Mouse (Mus musculus) kidney, adult 2 months (tissue): ENCODE measurements around the gene Znhit6. TPM values are rescaled to one million over a fixed set of nuclear protein-coding genes. Genes with fewer than 3 reads are reported as not detected.
A peak's percentile ranks its signal among the peaks of the same experiment; 100 is the strongest.

Source experiments
- DNase-seq: peaks from one replicate; pipeline ENCODE4 v3.0.0; 2021
- H3K27ac ChIP-seq: fragments of 200-500 bp; 2 replicates; pipeline ENCODE4 v1.5.1; 2012; ENCODE audit warnings: low read depth, low read length, control low read depth, inconsistent platforms; ENCODE audit not compliant: insufficient read depth
- H3K27me3 ChIP-seq: fragments of 200-500 bp; replicated peaks from 2 replicates; pipeline ENCODE4 v1.6.1; 2012; ENCODE audit warnings: mild to moderate bottlenecking, moderate library complexity, low read length, inconsistent platforms; ENCODE audit not compliant: control insufficient read depth, insufficient read depth
- H3K36me3 ChIP-seq: fragments of 200-500 bp; 2 replicates; pipeline ENCODE4 v1.6.1; 2012; ENCODE audit warnings: mild to moderate bottlenecking, moderate library complexity, low read length, inconsistent platforms; ENCODE audit not compliant: control insufficient read depth, insufficient read depth
- H3K4me1 ChIP-seq: fragments of 200-500 bp; 2 replicates; pipeline ENCODE4 v1.6.1; 2011; ENCODE audit warnings: low read length; ENCODE audit not compliant: control insufficient read depth, insufficient read depth
- H3K4me3 ChIP-seq: fragments of 200-500 bp; 2 replicates; pipeline ENCODE4 v1.5.1; 2011; ENCODE audit warnings: mild to moderate bottlenecking, low read depth, low read length, control low read depth; ENCODE audit not compliant: insufficient read depth
- CTCF ChIP-seq: fragments of 200-500 bp; conservative IDR thresholded peaks from 2 replicates; pipeline ENCODE4 v1.5.1; 2011; ENCODE audit warnings: low read depth, mild to moderate bottlenecking, control low read depth, low read length, moderate library complexity, mixed read lengths; ENCODE audit not compliant: insufficient read depth, insufficient read length
- POLR2A ChIP-seq: fragments of 200-500 bp; IDR thresholded peaks from one replicate; pipeline ENCODE4 v1.6.1; 2011; ENCODE audit warnings: low read depth, low read length, control low read depth
- WGBS: fragments of 180-500 bp; shearing (Covaris S2); methylation state at CpG from one replicate; pipeline ENCODE4 v1.1.7; 2018; 5-methylcytosine and 5-hydroxymethylcytosine counted together
- polyA plus RNA-seq: library from polyadenylated mRNA; depleted of rRNA; stranded (reverse); fragments of >200 nt; gene quantifications from 2 replicates; pipeline ENCODE4 v1.2.3, GENCODE M21; 2012

Znhit6 gene
- polyA plus RNA-seq, 1 experiment = 4.2 TPM

- Histone ChIP-seq H3K27ac (peak overlapping the region; percentile 62; the same call in 1 of the 2 replicates), H3K4me3 (no peak overlapping the region), H3K4me1 (peaks cover 22% of the 10 kb centered on the region)
Measured at GRCm38 (mm10) chr3:145634002-145634710, 58.2 kb downstream of the Znhit6 start.

GRCm38 (mm10) chr3:145640170-145640569 is 64.2 kb downstream of the Znhit6 start:
- DNase-seq = no peak
- no peaks in the 10 kb centered on the region for H3K36me3 ChIP-seq
- H3K27me3 ChIP-seq = no peaks in the 10 kb centered on the region
- H3K27ac ChIP-seq = no peak overlapping the region
- H3K4me3 ChIP-seq = no peak overlapping the region
- no peak for TF ChIP-seq CTCF
- no peak for TF ChIP-seq POLR2A
- 87% methylated on average over 4 of the region's 4 CpGs for WGBS
- no peaks in the 10 kb centered on the region for H3K4me1 ChIP-seq

More at GRCm38 (mm10) chr3:145634002-145634710, 58.2 kb downstream of the Znhit6 start:
- no peak; the same call in 1 of the 2 replicates for TF ChIP-seq CTCF
- TF ChIP-seq POLR2A = no peak
- Histone ChIP-seq H3K36me3 (no peaks in the 10 kb centered on the region), H3K27me3 (no peaks in the 10 kb centered on the region)
- peak; percentile 90 for DNase-seq
- 41% methylated on average over 14 of the region's 14 CpGs for WGBS

GRCm38 (mm10) chr3:145640583-145640982 is 64.6 kb downstream of the Znhit6 start:
- Histone ChIP-seq H3K27ac (no peak overlapping the region), H3K4me1 (no peaks in the 10 kb centered on the region), H3K36me3 (no peaks in the 10 kb centered on the region), H3K27me3 (no peaks in the 10 kb centered on the region), H3K4me3 (no peak overlapping the region)
- WGBS = 76% methylated on average over 4 of the region's 4 CpGs
- DNase-seq = no peak
- TF ChIP-seq POLR2A (no peak), CTCF (no peak)

GRCm38 (mm10) chr3:145641036-145641685 is 65.2 kb downstream of the Znhit6 start:
- DNase-seq = no peak

GRCm38 (mm10) chr3:145641878-145642277 is 65.9 kb downstream of the Znhit6 start:
- TF ChIP-seq POLR2A (no peak), CTCF (no peak)

More at GRCm38 (mm10) chr3:145641036-145641685, 65.2 kb downstream of the Znhit6 start:
- 85% methylated on average over 5 of the region's 5 CpGs for WGBS
- Histone ChIP-seq H3K36me3 (no peaks in the 10 kb centered on the region), H3K27me3 (no peaks in the 10 kb centered on the region), H3K4me3 (no peak overlapping the region), H3K27ac (no peak overlapping the region), H3K4me1 (no peaks in the 10 kb centered on the region)
- TF ChIP-seq CTCF = no peak
- no peak for TF ChIP-seq POLR2A

GRCm38 (mm10) chr3:145642861-145643260 is 66.9 kb downstream of the Znhit6 start:
- WGBS = 46% methylated on average over 11 of the region's 11 CpGs
- no peaks in the 10 kb centered on the region for H3K36me3 ChIP-seq

More at GRCm38 (mm10) chr3:145641878-145642277, 65.9 kb downstream of the Znhit6 start:
- H3K36me3 ChIP-seq = no peaks in the 10 kb centered on the region
- 58% methylated on average over 3 of the region's 3 CpGs for WGBS
- H3K4me3 ChIP-seq = no peak overlapping the region
- no peaks in the 10 kb centered on the region for H3K27me3 ChIP-seq
- no peak for DNase-seq
- H3K4me1 ChIP-seq = no peaks in the 10 kb centered on the region
- no peak overlapping the region for H3K27ac ChIP-seq

GRCm38 (mm10) chr3:145645463-145645862 is 69.5 kb downstream of the Znhit6 start:
- Histone ChIP-seq H3K27ac (no peak overlapping the region), H3K4me3 (no peak overlapping the region), H3K36me3 (no peaks in the 10 kb centered on the region), H3K4me1 (peaks cover 7% of the 10 kb centered on the region; the same call in 1 of the 2 replicates), H3K27me3 (no peaks in the 10 kb centered on the region)
- WGBS = 86% methylated on average over 6 of the region's 6 CpGs
- DNase-seq = no peak
- TF ChIP-seq POLR2A = no peak
- no peak for TF ChIP-seq CTCF

More at GRCm38 (mm10) chr3:145642861-145643260, 66.9 kb downstream of the Znhit6 start:
- peak; percentile 78 for DNase-seq
- no peak overlapping the region for H3K4me3 ChIP-seq
- H3K4me1 ChIP-seq = no peaks in the 10 kb centered on the region
- no peak overlapping the region for H3K27ac ChIP-seq
- no peaks in the 10 kb centered on the region for H3K27me3 ChIP-seq
- TF ChIP-seq CTCF (no peak), POLR2A (no peak)
